ENCODE assay signal across 8 mouse cellular contexts in the genomic region with DNA sequence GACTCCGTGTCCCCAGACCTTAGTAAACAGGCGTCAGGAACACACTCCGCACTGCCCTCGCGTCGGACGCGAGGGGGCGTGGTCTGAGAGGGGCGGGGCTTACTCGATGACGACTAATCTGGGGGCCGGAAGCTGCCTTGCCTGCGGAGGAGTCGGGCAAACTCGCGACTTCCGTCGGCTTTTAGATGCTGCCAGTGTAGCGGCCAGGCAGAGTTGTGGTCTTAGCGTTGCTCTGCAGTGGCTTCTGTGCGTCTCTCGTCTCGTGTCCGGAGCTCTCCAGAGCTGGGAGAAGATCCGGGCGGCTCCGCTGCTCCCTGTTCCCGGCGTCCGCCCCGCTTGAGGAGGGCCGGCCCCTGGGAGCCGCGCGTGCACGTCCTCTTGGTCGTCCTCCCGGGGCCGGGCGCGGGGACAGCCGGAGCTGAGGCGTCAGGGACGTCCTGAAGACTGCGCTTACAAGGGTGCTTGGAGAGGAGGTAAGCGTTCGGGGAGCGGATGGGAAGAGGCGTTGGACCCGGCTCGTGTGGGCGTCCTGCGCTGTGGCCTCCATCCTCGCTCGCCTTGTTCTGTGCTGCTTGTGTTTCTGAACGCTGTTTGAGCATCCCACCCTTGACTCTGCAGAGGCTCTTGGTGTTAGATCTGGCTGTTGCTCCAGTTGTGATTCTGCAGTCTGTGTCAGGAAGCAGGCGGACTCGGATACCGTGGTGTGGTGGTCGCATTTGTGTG. TPM values are rescaled to one million over a fixed set of nuclear protein-coding genes. Genes with fewer than 3 reads are reported as not detected.
A peak's percentile ranks its signal among the peaks of the same experiment; 100 is the strongest.
DNase-seq lines count a peak whose midpoint lies in the region; ATAC-seq and TF ChIP-seq lines count a peak whose summit lies in the region.

Gene Zc3h13, plus strand, starts transcription at position 181 of the 723 bp plus-strand sequence.

- WGBS in forebrain, embryonic 15.5 days, result under 1% methylated on average over 61 of the region's 61 CpGs
- under 1% methylated on average over 61 of the region's 61 CpGs for WGBS in lung, adult 2 months

- no peaks in the 10 kb centered on the region for H3K27me3 ChIP-seq in forebrain, embryonic 15.5 days

- no peak for TF ChIP-seq CTCF in lung, adult 2 months (IDR thresholded peaks at IDR 0.05; ENCODE audit: insufficient read depth, low read length)

- H3K36me3 ChIP-seq in ES-E14 (ENCODE audit: control insufficient read depth, insufficient read depth, low read length, poor library complexity, severe bottlenecking), result no peaks in the 10 kb centered on the region
- no peaks in the 10 kb centered on the region for H3K36me3 ChIP-seq in forebrain, embryonic 15.5 days

- DNase-seq in ES-E14 (ENCODE audit: low read depth, low spot score), result peak; percentile 88
- peak; percentile 94 for DNase-seq in cerebellum, adult 11-12 months
- peak; percentile 89 for DNase-seq in heart, postnatal 25 days (ENCODE audit: low spot score)
- peak; percentile 95 to 96 for DNase-seq in layer of hippocampus, adult 18-20 months (ENCODE audit: low spot score in 2 of 2)
- peak; percentile 98 for DNase-seq in lung, adult 2 months
- DNase-seq in thymus, adult 18-20 months, result peak; percentile 87 to 91

- H3K9me3 ChIP-seq in ES-E14 (ENCODE audit: control insufficient read depth, insufficient read depth, low read depth, low read length), result no peaks in the 10 kb centered on the region
- no peaks in the 10 kb centered on the region for H3K9me3 ChIP-seq in forebrain, embryonic 15.5 days

- H3K4me3 ChIP-seq in ES-E14 (ENCODE audit: insufficient read depth in 1 of 2, low read depth in 1 of 2, low read length in 2 of 2, poor library complexity in 1 of 2, severe bottlenecking in 1 of 2), result peak within 1 kb of the TSS; percentile 82 to 88
- peak within 1 kb of the TSS; percentile 89 for H3K4me3 ChIP-seq in forebrain, embryonic 15.5 days
- peak within 1 kb of the TSS; percentile 74 for H3K4me3 ChIP-seq in lung, adult 2 months (replicated peaks; ENCODE audit: extremely low read depth, low read depth, low read length)

- H3K4me2 ChIP-seq in forebrain, embryonic 15.5 days (replicated peaks), result peak within 1 kb of the TSS; percentile 58

- peaks cover 0 to 3% of the 10 kb centered on the region in 2 experiments; a peak in 1 of 4 replicates for H3K4me1 ChIP-seq in ES-E14 (ENCODE audit: control insufficient read depth in 2 of 2, insufficient read depth in 2 of 2, low read length in 2 of 2, poor library complexity in 1 of 2)
- peaks cover 36% of the 10 kb centered on the region for H3K4me1 ChIP-seq in forebrain, embryonic 15.5 days
- H3K4me1 ChIP-seq in lung, adult 2 months (ENCODE audit: control insufficient read depth, insufficient read depth, low read length), result no peaks in the 10 kb centered on the region; the same call in 1 of the 2 replicates

- peak; percentile 97 for ATAC-seq in forebrain, embryonic 15.5 days (replicated peaks)
- peak; percentile 99 for ATAC-seq in neutrophil, adult 5-6 weeks (ENCODE audit: extremely low read depth, insufficient number of reproducible peaks, low FRiP score, poor library complexity, severe bottlenecking)

- peak within 1 kb of the TSS; percentile 91 for H3K9ac ChIP-seq in ES-E14 (ENCODE audit: insufficient read depth, low read depth, low read length, poor library complexity, severe bottlenecking)
- peak within 1 kb of the TSS; percentile 89 for H3K9ac ChIP-seq in forebrain, embryonic 15.5 days (replicated peaks)

- TF ChIP-seq POLR2A in lung, adult 2 months (IDR thresholded peaks at IDR 0.05; ENCODE audit: borderline replicate concordance, extremely low read depth, low read depth, low read length), result peak; percentile 94

- peak within 1 kb of the TSS; percentile 29; the same call in 1 of the 2 replicates for H3K27ac ChIP-seq in ES-E14 (ENCODE audit: insufficient read depth, low read depth, low read length, poor library complexity, severe bottlenecking)
- H3K27ac ChIP-seq in forebrain, embryonic 15.5 days (replicated peaks), result peak within 1 kb of the TSS; percentile 83

- intact Hi-C loops in heart, postnatal 25 days (cut with DNase I), result no loop called here

- in situ Hi-C loops in ES-E14 (cut with MboI; ENCODE audit: low sequenced_read_pairs in 2 of 2, unreplicated experiment in 2 of 2), result no loop called here

TF ChIP-seq in ES-E14, 5 proteins besides CTCF, POLR2A, EP300 and RAD21:
- TF ChIP-seq CHD2 (IDR thresholded peaks at IDR 0.05; ENCODE audit: low read depth, low read length), result no peak
- TF ChIP-seq HCFC1 (IDR thresholded peaks at IDR 0.05; ENCODE audit: borderline replicate concordance, insufficient read depth, low read length), result peak; percentile 77

RNA-seq across cellular contexts. Expression of gene Zc3h13, which starts in this region (rescaled TPM):
- total RNA-seq in ES-E14 (2012; rRNA removed), result 19.4 and 28.0 TPM in 2 replicates
- 55.2 and 62.9 TPM in 2 replicates for polyA plus RNA-seq in forebrain, embryonic 15.5 days (2015; fragmentation: Nextera tagmentation; extraction: Ambion mirVana)
- 10 to 100 TPM; 25.4 to 26.3 TPM for total RNA-seq in heart, postnatal 25 days (2021)
- 10 to 100 TPM; 59.0 to 62.2 TPM for total RNA-seq in layer of hippocampus, adult 18-20 months (2021)
- polyA plus RNA-seq in lung, adult 2 months (2012; rRNA removed), result 7.7 and 8.7 TPM in 2 replicates
- 32.3 and 35.4 TPM in 2 replicates for total RNA-seq in neutrophil, adult 5-6 weeks (2017)

Comparison
In these comparisons a context has a peak if more than half of its experiments do, and no peak if none do; other contexts are left out.
1. Peak in every context shown above with its lines: DNase-seq, ATAC-seq, H3K4me3 ChIP-seq and H3K27ac ChIP-seq.